ENCODE assay signal across 8 mouse cellular contexts in genomic region chr11:58331546-58331945, GRCm38 (mm10). TPM values are rescaled to one million over a fixed set of nuclear protein-coding genes. Genes with fewer than 3 reads are reported as not detected.
DNase-seq lines count a peak whose midpoint lies in the region; ATAC-seq and TF ChIP-seq lines count a peak whose summit lies in the region.

No protein-coding gene starts in this region.

- ATAC-seq in forebrain, embryonic 15.5 days (replicated peaks), result no peak
- ATAC-seq in liver, embryonic 15.5 days (ENCODE audit: insufficient read depth), result no peak
- no peak for ATAC-seq in CD4-positive, CD25-positive, alpha-beta regulatory T cell, adult 4 months
- ATAC-seq in monocyte, adult 5-6 weeks (replicated peaks; ENCODE audit: insufficient number of reproducible peaks, low FRiP score, low TSS enrichment, poor library complexity, severe bottlenecking), result no peak

- no peaks in the 10 kb centered on the region for H3K9me3 ChIP-seq in heart, embryonic 10.5 days
- no peaks in the 10 kb centered on the region for H3K9me3 ChIP-seq in E14TG2a.4 (ENCODE audit: low read length)
- H3K9me3 ChIP-seq in forebrain, embryonic 15.5 days, result no peaks in the 10 kb centered on the region
- H3K9me3 ChIP-seq in liver, embryonic 15.5 days (replicated peaks), result no peaks in the 10 kb centered on the region

- no peak for DNase-seq in heart, embryonic 10.5 days (ENCODE audit: low spot score)
- no peak for DNase-seq in heart, adult 9 months (ENCODE audit: low spot score in 2 of 2)
- no peak for DNase-seq in Muller cell, postnatal 12 days (ENCODE audit: inconsistent ontology term)

- H3K4me3 ChIP-seq in heart, embryonic 10.5 days, result peak overlapping the region; percentile 91
- H3K4me3 ChIP-seq in E14TG2a.4 (replicated peaks; ENCODE audit: low read length), result peak overlapping the region; percentile 96
- peak overlapping the region; percentile 60 for H3K4me3 ChIP-seq in forebrain, embryonic 15.5 days
- peak overlapping the region; percentile 82 for H3K4me3 ChIP-seq in liver, embryonic 15.5 days (replicated peaks)

- peak overlapping the region; percentile 93 for H3K4me2 ChIP-seq in forebrain, embryonic 15.5 days (replicated peaks)
- peak overlapping the region; percentile 86 for H3K4me2 ChIP-seq in liver, embryonic 15.5 days

- peak overlapping the region; percentile 94; the same call in 1 of the 2 replicates for H3K27ac ChIP-seq in heart, embryonic 10.5 days
- H3K27ac ChIP-seq in forebrain, embryonic 15.5 days (replicated peaks), result no peak overlapping the region
- H3K27ac ChIP-seq in liver, embryonic 15.5 days (replicated peaks), result peak overlapping the region; percentile 95

- WGBS in heart, embryonic 10.5 days, result 87% methylated on average over 6 of the region's 6 CpGs
- WGBS in forebrain, embryonic 15.5 days, result 89% methylated on average over 6 of the region's 6 CpGs
- WGBS in liver, embryonic 15.5 days (ENCODE audit: insufficient replicate concordance), result 77% methylated on average over 6 of the region's 6 CpGs

- H3K36me3 ChIP-seq in heart, embryonic 10.5 days, result peaks cover 46% of the 10 kb centered on the region
- H3K36me3 ChIP-seq in E14TG2a.4 (ENCODE audit: insufficient read depth, low read length), result peaks cover 66% of the 10 kb centered on the region
- H3K36me3 ChIP-seq in forebrain, embryonic 15.5 days, result peaks cover 22% of the 10 kb centered on the region
- peaks cover 50% of the 10 kb centered on the region for H3K36me3 ChIP-seq in liver, embryonic 15.5 days (replicated peaks)

- no peaks in the 10 kb centered on the region for H3K27me3 ChIP-seq in heart, embryonic 10.5 days (ENCODE audit: insufficient read depth, poor library complexity, severe bottlenecking)
- no peaks in the 10 kb centered on the region for H3K27me3 ChIP-seq in E14TG2a.4 (ENCODE audit: insufficient read depth, low read length)
- no peaks in the 10 kb centered on the region for H3K27me3 ChIP-seq in forebrain, embryonic 15.5 days
- H3K27me3 ChIP-seq in liver, embryonic 15.5 days, result no peaks in the 10 kb centered on the region

- H3K4me1 ChIP-seq in heart, embryonic 10.5 days, result peaks cover 37% of the 10 kb centered on the region
- peaks cover 45% of the 10 kb centered on the region for H3K4me1 ChIP-seq in E14TG2a.4 (replicated peaks; ENCODE audit: low read depth, low read length)
- H3K4me1 ChIP-seq in forebrain, embryonic 15.5 days, result peaks cover 40% of the 10 kb centered on the region
- H3K4me1 ChIP-seq in liver, embryonic 15.5 days (replicated peaks), result peaks cover 50% of the 10 kb centered on the region

- peak overlapping the region; percentile 69; the same call in 1 of the 2 replicates for H3K9ac ChIP-seq in forebrain, embryonic 15.5 days (replicated peaks)
- peak overlapping the region; percentile 86 for H3K9ac ChIP-seq in liver, embryonic 15.5 days

- TF ChIP-seq CTCF in E14TG2a.4 (conservative IDR thresholded peaks at IDR 0.05; ENCODE audit: low read length), result no peak

RNA-seq across cellular contexts. Expression of gene Sh3bp5l, which starts 1.0 kb away (rescaled TPM):
- polyA plus RNA-seq in heart, embryonic 10.5 days (2016; fragmentation: Nextera tagmentation; extraction: Ambion mirVana), result 30.0 and 30.8 TPM in 2 replicates
- polyA plus RNA-seq in forebrain, embryonic 15.5 days (2015; fragmentation: Nextera tagmentation; extraction: Ambion mirVana), result 50.7 and 54.9 TPM in 2 replicates
- 16.7 and 19.0 TPM in 2 replicates for polyA plus RNA-seq in liver, embryonic 15.5 days (2015; fragmentation: Nextera tagmentation; extraction: Ambion mirVana)
- polyA plus RNA-seq in CD4-positive, CD25-positive, alpha-beta regulatory T cell, adult 4 months (2017; shearing (Covaris generic)), result 1 to 10 TPM; 5.3 to 6.3 TPM
- total RNA-seq in monocyte, adult 5-6 weeks (2017), result 21.3 to 28.1 TPM (median 21.4 TPM) in 3 replicates

RNA-seq across cellular contexts. Expression of gene Zfp672, which starts 1.4 kb away (rescaled TPM):
- polyA plus RNA-seq in heart, embryonic 10.5 days (2016; fragmentation: Nextera tagmentation; extraction: Ambion mirVana), result 30.4 and 31.6 TPM in 2 replicates
- 39.0 and 40.6 TPM in 2 replicates for polyA plus RNA-seq in forebrain, embryonic 15.5 days (2015; fragmentation: Nextera tagmentation; extraction: Ambion mirVana)
- 35.0 and 36.0 TPM in 2 replicates for polyA plus RNA-seq in liver, embryonic 15.5 days (2015; fragmentation: Nextera tagmentation; extraction: Ambion mirVana)
- polyA plus RNA-seq in CD4-positive, CD25-positive, alpha-beta regulatory T cell, adult 4 months (2017; shearing (Covaris generic)), result 10 to 100 TPM; 37.0 to 46.8 TPM
- total RNA-seq in monocyte, adult 5-6 weeks (2017), result 33.9 to 39.8 TPM (median 36.0 TPM) in 3 replicates

RNA-seq across cellular contexts. Expression of gene Zfp692, which starts 24.7 kb away (rescaled TPM):
- 18.5 and 19.2 TPM in 2 replicates for polyA plus RNA-seq in heart, embryonic 10.5 days (2016; fragmentation: Nextera tagmentation; extraction: Ambion mirVana)
- polyA plus RNA-seq in forebrain, embryonic 15.5 days (2015; fragmentation: Nextera tagmentation; extraction: Ambion mirVana), result 34.0 and 34.3 TPM in 2 replicates
- polyA plus RNA-seq in liver, embryonic 15.5 days (2015; fragmentation: Nextera tagmentation; extraction: Ambion mirVana), result 9.4 and 11.5 TPM in 2 replicates
- 10 to 100 TPM; 10.7 TPM for polyA plus RNA-seq in CD4-positive, CD25-positive, alpha-beta regulatory T cell, adult 4 months (2017; shearing (Covaris generic))
- total RNA-seq in monocyte, adult 5-6 weeks (2017), result 8.4 to 17.0 TPM (median 9.2 TPM) in 3 replicates

RNA-seq across cellular contexts. Expression of gene Lypd8, which starts 47.3 kb away (rescaled TPM):
- polyA plus RNA-seq in heart, embryonic 10.5 days (2016; fragmentation: Nextera tagmentation; extraction: Ambion mirVana), result not detected in 2 replicates
- 0.15 TPM in 1 of 2 replicates, not detected in the other for polyA plus RNA-seq in forebrain, embryonic 15.5 days (2015; fragmentation: Nextera tagmentation; extraction: Ambion mirVana)
- polyA plus RNA-seq in liver, embryonic 15.5 days (2015; fragmentation: Nextera tagmentation; extraction: Ambion mirVana), result 0.97 and 1.5 TPM in 2 replicates
- polyA plus RNA-seq in CD4-positive, CD25-positive, alpha-beta regulatory T cell, adult 4 months (2017; shearing (Covaris generic)), result not detected
- total RNA-seq in monocyte, adult 5-6 weeks (2017), result not detected in 3 replicates

RNA-seq across cellular contexts. Expression of gene 4930438A08Rik, which starts 56.9 kb away (rescaled TPM):
- polyA plus RNA-seq in heart, embryonic 10.5 days (2016; fragmentation: Nextera tagmentation; extraction: Ambion mirVana), result not detected in 2 replicates
- not detected in 2 replicates for polyA plus RNA-seq in forebrain, embryonic 15.5 days (2015; fragmentation: Nextera tagmentation; extraction: Ambion mirVana)
- 2.9 and 3.2 TPM in 2 replicates for polyA plus RNA-seq in liver, embryonic 15.5 days (2015; fragmentation: Nextera tagmentation; extraction: Ambion mirVana)
- not detected for polyA plus RNA-seq in CD4-positive, CD25-positive, alpha-beta regulatory T cell, adult 4 months (2017; shearing (Covaris generic))
- total RNA-seq in monocyte, adult 5-6 weeks (2017), result not detected in 3 replicates
